Mouse (Mus musculus) liver, embryonic 16.5 days (tissue): ENCODE data around the gene Hist1h2ak. TPM values are rescaled to one million over a fixed set of nuclear protein-coding genes. Genes with fewer than 3 reads are reported as not detected.
"Not testable (repeated sequence)": the region's sequence is repeated elsewhere in the genome, so short reads cannot be mapped to it uniquely, and the experiment has no call there.

Experiments used
- ATAC-seq: fragments of 200-750 bp; cut with Nextera tagmentation; 2 replicates; pipeline ENCODE4 v1.8.0; 2017; ENCODE audit warnings: low read depth, mild to moderate bottlenecking, moderate number of reproducible peaks, moderate library complexity
- H3K27ac ChIP-seq: fragments of 300-500 bp; sonication (generic); 2 replicates; pipeline ENCODE4 v1.5.1; 2014; ENCODE audit warnings: mild to moderate bottlenecking, low read length
- H3K27me3 ChIP-seq: fragments of 300-500 bp; sonication (generic); 2 replicates; pipeline ENCODE4 v1.6.1; 2014; ENCODE audit warnings: low read depth, low read length, mixed read lengths; ENCODE audit not compliant: control insufficient read depth, insufficient read depth
- H3K36me3 ChIP-seq: fragments of 300-500 bp; sonication (generic); 2 replicates; pipeline ENCODE4 v1.6.1; 2014; ENCODE audit warnings: mild to moderate bottlenecking; ENCODE audit not compliant: control insufficient read depth, insufficient read depth
- H3K4me1 ChIP-seq: fragments of 300-500 bp; sonication (generic); 2 replicates; pipeline ENCODE4 v1.6.1; 2014; ENCODE audit warnings: low read depth, low read length, mixed read lengths; ENCODE audit not compliant: control insufficient read depth
- H3K4me2 ChIP-seq: fragments of 300-500 bp; sonication (generic); 2 replicates; pipeline ENCODE4 v1.6.1; 2014; ENCODE audit warnings: low read depth, low read length, mixed read lengths
- H3K4me3 ChIP-seq: fragments of 300-500 bp; sonication (generic); 2 replicates; pipeline ENCODE4 v1.5.1; 2014; ENCODE audit warnings: low read depth, mild to moderate bottlenecking, low read length
- H3K9ac ChIP-seq: fragments of 300-500 bp; sonication (generic); 2 replicates; pipeline ENCODE4 v1.6.1; 2014; ENCODE audit warnings: low read depth, low read length
- H3K9me3 ChIP-seq: fragments of 300-500 bp; sonication (generic); replicated peaks from 2 replicates; pipeline ENCODE4 v1.6.1; 2016; ENCODE audit warnings: low read length; ENCODE audit not compliant: control insufficient read depth
- WGBS: fragments of 180-500 bp; shearing (Covaris S2); extraction: QIAGEN DNeasy Blood & Tissue Kit; methylation state at CpG from one replicate; pipeline ENCODE4 v1.1.7; 2014; ENCODE audit not compliant: insufficient replicate concordance; 5-methylcytosine and 5-hydroxymethylcytosine counted together
- polyA plus RNA-seq: library from polyadenylated mRNA; unstranded; fragments of >200 nt; fragmentation: Nextera tagmentation; extraction: Ambion mirVana; gene quantifications from 2 replicates; pipeline ENCODE4 v1.2.1, GENCODE M21; 2015

Hist1h2ak gene
- polyA plus RNA-seq, 1 experiment from 2014 or later: 40.9 TPM

DNA sequence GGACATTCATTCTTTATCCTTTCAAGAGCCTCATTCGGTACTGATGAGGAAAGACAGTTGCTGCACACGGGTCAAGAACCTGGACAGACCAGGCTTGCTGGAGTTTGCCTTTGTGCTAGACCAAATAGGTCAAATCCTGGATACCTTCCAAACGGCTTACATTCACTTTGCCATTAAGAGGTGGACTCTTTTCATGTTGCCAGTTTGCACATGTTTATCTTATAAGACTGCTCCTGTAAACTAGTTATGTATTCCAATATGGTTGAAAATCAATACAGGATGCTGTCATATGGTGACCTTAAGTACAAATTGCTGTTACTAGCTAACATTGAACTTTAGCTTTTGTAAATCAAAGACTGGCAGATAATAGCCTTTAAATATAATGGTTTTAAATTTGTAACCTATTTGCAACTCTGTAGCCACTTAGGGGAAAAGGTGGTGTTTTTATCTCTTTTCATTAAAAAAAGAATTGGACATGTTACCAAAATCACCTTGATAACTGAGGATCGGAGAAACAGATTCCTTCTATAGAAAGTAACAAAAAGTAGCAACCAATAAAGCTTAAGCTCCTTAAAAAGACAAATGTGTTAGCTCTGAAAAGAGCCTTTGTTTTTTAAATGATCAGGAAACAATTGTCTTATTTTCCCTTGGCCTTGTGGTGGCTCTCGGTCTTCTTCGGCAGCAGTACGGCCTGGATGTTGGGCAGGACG, 32.7 kb upstream of the Hist1h2ak start:
- peak overlapping the region; percentile 81 for H3K9ac ChIP-seq
- H3K4me2 ChIP-seq: peak overlapping the region; percentile 77
- 6% methylated on average over 8 of the region's 8 CpGs for WGBS
- H3K27me3 ChIP-seq: no peaks in the 10 kb centered on the region
- H3K4me1 ChIP-seq: peaks cover 30% of the 10 kb centered on the region
- peak overlapping the region; percentile 60 for H3K4me3 ChIP-seq
- H3K27ac ChIP-seq: peak overlapping the region; percentile 97
- no peak for ATAC-seq
- H3K9me3 ChIP-seq: no peaks in the 10 kb centered on the region
- no peaks in the 10 kb centered on the region for H3K36me3 ChIP-seq

DNA sequence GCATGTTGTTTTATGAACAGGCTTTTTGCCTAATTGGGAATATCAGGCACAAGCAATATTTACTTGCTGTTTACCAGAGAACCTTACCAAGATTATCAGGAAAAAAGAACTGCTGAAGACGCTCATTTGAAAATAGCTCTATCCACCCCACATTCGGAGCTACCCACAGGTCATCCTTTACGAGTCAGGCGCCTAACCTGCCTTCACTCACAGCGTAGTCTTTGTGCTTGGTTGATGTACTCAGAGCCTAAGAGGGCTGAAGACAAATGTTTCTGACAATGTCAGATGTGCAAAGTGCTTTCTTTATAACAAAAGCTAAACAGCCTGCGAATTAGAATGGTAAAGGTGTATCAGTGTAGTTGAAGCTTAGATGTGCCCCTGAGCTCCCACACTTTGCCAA, 30.7 kb upstream of the Hist1h2ak start:
- Histone ChIP-seq H3K4me2 (peak overlapping the region; percentile 82), H3K9ac (peak overlapping the region; percentile 73), H3K27ac (peak overlapping the region; percentile 99)

DNA sequence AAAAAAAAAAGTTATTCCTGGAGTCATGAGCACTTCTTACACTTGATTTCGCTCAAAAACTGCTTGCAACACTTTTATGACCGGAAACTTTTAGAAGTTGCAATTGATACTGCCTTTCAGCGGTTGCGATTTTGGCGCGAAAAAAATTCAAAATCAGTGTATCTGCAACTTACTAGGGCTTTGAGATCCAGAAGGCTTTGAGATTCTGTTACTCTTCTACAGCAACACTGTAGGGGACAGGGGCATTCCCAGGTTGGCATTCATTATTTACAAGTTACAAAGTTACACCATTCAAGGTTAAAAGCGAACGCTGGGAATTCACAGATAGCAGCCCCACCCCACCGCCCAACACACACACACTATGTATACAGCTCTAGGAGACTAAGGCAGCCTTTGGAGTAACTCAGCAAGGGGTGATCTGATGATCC, 30.1 kb upstream of the Hist1h2ak start:
- H3K27me3 ChIP-seq: no peaks in the 10 kb centered on the region
- H3K9me3 ChIP-seq: no peaks in the 10 kb centered on the region
- ATAC-seq: no peak
- peak overlapping the region; percentile 99 for H3K27ac ChIP-seq
- H3K4me1 ChIP-seq: peaks cover 29% of the 10 kb centered on the region
- 2% methylated on average over 9 of the region's 9 CpGs for WGBS
- H3K4me2 ChIP-seq: peak overlapping the region; percentile 82
- peak overlapping the region; percentile 62 for H3K4me3 ChIP-seq
- H3K9ac ChIP-seq: peak overlapping the region; percentile 73
- H3K36me3 ChIP-seq: no peaks in the 10 kb centered on the region

More for the DNA sequence above, 30.7 kb upstream of the Hist1h2ak start:
- no peak for ATAC-seq
- WGBS: 54% methylated on average over 6 of the region's 6 CpGs
- H3K4me1 ChIP-seq: peaks cover 29% of the 10 kb centered on the region
- no peaks in the 10 kb centered on the region for H3K9me3 ChIP-seq
- no peaks in the 10 kb centered on the region for H3K27me3 ChIP-seq
- no peaks in the 10 kb centered on the region for H3K36me3 ChIP-seq
- peak overlapping the region; percentile 62 for H3K4me3 ChIP-seq

DNA sequence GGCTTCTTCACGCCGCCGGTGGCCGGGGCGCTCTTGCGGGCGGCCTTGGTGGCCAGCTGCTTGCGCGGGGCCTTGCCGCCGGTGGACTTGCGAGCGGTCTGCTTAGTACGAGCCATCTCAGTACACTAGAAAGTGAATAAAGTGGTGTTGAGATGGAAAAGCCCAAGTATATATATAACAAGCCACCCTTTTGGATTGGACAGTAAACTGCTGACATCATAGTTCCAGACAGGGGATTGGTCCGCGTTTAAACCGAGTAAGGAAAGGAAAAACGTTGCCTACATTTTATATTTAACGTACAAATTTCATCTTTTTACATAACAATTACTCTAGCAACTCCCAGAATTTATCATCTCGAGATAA, 29.6 kb upstream of the Hist1h2ak start, which contains the start of gene Hist1h3i:
Gene Hist1h3i (minus strand): TSS at position 116 of the 363 bp plus-strand sequence.
- whole genome bisulfite sequencing: under 1% methylated on average over 15 of the region's 20 CpGs
- Histone ChIP-seq H3K4me3 (peak within 1 kb of the TSS; percentile 62), H3K27me3 (no peaks in the 10 kb centered on the region), H3K4me2 (peak within 1 kb of the TSS; percentile 82), H3K9ac (peak within 1 kb of the TSS; percentile 73), H3K36me3 (no peaks in the 10 kb centered on the region), H3K27ac (peak within 1 kb of the TSS; percentile 99), H3K4me1 (peaks cover 27% of the 10 kb centered on the region), H3K9me3 (no peaks in the 10 kb centered on the region)
- ATAC-seq: peak; percentile 49

DNA sequence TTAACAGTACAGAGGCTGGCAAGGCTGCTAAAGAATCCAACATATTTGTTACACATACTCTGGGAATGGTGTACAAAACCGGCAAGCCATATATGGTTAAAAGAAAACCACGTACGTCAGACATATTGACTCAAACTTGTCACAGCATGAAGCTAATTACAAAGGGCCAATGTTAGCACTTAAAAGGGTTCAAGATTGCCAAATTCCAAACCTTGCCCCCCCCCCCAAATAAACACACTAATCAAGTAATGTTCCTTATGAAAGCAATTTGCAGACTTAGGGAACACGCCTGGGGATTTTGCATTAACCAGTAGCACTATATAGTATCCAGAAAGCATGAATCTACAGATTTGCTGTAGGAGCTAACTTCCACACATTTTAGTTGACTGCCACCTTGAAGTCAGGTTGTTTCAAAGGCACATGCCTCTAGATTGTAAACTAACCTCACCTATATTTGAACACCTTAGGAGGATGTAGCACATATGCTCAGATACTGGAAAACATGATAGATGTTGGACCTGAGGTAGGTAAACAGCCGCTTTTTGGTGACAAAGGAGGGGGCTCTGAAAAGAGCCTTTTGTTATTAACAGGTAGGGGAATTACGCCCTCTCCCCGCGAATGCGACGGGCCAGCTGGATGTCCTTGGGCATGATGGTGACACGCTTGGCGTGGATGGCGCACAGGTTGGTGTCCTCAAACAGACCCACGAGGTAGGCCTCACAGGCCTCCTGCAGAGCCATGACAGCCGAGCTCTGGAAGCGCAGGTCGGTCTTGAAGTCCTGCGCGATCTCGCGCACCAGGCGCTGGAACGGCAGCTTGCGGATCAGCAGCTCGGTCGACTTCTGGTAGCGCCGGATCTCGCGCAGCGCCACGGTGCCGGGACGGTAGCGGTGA, 29.0 kb upstream of the Hist1h2ak start:
- Histone ChIP-seq H3K27ac (peak overlapping the region; percentile 99), H3K4me3 (peak overlapping the region; percentile 62), H3K9ac (peak overlapping the region; percentile 71), H3K4me2 (peak overlapping the region; percentile 82), H3K4me1 (peaks cover 23% of the 10 kb centered on the region)
- not testable (repeated sequence) for H3K36me3 ChIP-seq, H3K27me3 ChIP-seq, H3K9me3 ChIP-seq
- ATAC-seq: peak; percentile 1; the same call in 1 of the 2 replicates
- WGBS: under 1% methylated on average over 15 of the region's 35 CpGs

DNA sequence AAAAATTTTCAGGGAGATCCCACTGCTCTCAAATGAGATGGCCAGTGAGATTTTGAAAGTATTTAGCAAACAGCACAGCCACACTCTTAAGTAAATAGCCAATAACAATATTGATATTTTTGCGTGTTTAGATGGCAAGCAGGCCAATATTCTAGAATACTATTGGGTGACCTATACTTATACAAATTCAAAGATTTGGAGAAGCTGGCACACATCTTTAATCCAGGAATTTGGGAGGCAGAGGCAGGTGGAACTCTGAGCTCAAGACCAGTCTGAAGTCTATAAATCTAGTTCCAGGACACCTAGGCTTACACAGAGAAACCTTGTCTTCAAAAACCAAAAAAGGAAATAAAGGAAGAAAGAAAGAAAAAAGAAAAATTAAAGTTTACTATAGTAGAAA, 28.0 kb upstream of the Hist1h2ak start:
- ATAC-seq: no peak
- Histone ChIP-seq H3K9me3 (no peaks in the 10 kb centered on the region), H3K27ac (peak overlapping the region; percentile 89), H3K4me2 (peak overlapping the region; percentile 72), H3K36me3 (no peaks in the 10 kb centered on the region), H3K27me3 (no peaks in the 10 kb centered on the region), H3K4me1 (peaks cover 32% of the 10 kb centered on the region), H3K9ac (peak overlapping the region; percentile 34), H3K4me3 (peak overlapping the region; percentile 44)
- WGBS: 87% methylated on average over 1 of the region's 1 CpGs

DNA sequence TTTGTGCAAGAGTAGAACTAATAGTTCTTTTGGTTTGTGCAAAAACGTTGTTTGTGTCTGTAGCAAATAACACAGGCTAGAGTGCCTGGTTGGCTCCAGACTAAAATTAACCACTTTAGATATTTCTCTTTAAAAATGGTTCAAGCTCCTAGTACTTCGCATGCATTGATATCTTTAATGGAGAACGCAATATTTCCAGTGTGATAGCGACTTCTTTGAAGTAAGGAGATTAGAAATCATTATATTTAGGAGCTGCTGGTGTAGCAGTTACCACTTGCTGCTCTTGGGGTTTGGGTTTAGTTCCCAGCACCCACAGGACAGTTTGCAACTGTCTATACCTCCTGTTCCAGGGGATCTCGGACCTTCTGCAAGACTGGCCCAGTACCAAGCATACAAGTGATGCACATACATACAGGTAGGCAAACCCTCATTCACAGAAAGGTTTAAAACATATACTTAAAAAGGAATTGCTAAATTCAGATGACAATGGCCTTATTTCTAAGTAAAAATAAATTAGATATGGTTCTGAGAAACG, 27.5 kb upstream of the Hist1h2ak start:
- H3K9me3 ChIP-seq: no peaks in the 10 kb centered on the region
- H3K4me3 ChIP-seq: peak overlapping the region; percentile 70
- no peaks in the 10 kb centered on the region for H3K36me3 ChIP-seq
- peak overlapping the region; percentile 86 for H3K9ac ChIP-seq
- peak overlapping the region; percentile 99 for H3K27ac ChIP-seq
- H3K4me2 ChIP-seq: peak overlapping the region; percentile 87
- no peak for ATAC-seq
- WGBS: 31% methylated on average over 6 of the region's 6 CpGs
- peaks cover 37% of the 10 kb centered on the region for H3K4me1 ChIP-seq
- H3K27me3 ChIP-seq: no peaks in the 10 kb centered on the region

DNA sequence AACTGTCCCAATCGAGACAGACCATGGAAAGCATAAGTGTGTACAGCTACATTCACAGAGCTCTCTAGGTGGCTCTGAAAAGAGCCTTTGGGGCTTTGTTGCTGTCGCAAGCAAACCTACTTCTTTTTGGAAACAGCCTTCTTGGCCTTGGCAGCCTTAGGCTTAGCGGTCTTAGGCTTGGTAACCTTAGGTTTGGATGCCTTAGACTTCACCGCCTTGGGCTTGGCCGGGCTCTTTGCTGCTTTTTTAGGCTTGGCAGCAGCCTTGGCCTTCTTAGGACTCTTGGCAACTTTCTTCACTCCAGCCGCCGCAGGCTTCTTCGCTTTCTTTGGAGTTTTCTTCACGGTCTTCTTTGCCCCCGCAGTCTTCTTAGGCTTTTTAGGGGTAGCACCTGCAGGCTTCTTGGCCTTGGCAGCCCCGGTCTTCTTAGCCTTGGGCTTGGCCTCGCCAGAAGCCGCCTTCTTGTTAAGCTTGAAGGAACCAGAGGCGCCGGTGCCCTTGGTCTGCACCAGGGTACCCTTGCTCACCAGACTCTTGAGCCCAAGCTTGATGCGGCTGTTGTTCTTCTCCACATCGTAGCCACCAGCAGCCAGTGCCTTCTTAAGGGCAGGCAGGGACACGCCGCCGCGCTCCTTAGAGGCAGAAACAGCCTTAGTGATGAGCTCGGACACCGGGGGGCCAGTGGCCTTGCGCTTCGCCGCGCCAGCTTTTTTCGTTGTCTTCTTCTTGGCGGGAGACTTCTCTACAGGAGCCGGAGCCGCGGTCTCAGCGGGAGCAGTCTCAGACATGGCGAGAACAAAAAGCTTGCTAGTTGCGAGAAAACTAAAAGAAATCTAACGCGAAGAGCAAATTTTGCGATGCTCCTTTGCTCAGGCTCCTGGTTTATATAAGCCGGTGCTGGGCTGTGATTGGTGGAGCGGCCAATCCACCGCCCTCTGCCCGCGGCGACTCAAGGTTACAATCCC, 26.4 kb upstream of the Hist1h2ak start, which contains the start of gene Hist1h1b:
Gene Hist1h1b (minus strand): TSS at position 859 of the 965 bp plus-strand sequence.
- WGBS: under 1% methylated on average over 44 of the region's 44 CpGs
- Histone ChIP-seq H3K36me3 (no peaks in the 10 kb centered on the region), H3K4me2 (peak within 1 kb of the TSS; percentile 87), H3K4me3 (peak within 1 kb of the TSS; percentile 70), H3K27me3 (no peaks in the 10 kb centered on the region), H3K9ac (peak within 1 kb of the TSS; percentile 86), H3K4me1 (peaks cover 34% of the 10 kb centered on the region), H3K9me3 (no peaks in the 10 kb centered on the region), H3K27ac (peak within 1 kb of the TSS; percentile 99)
- ATAC-seq: peak; percentile 51
